Mouse (Mus musculus): ENCODE results near the gene Fam69a.
"Not testable (repeated sequence)": the region's sequence is repeated elsewhere in the genome, so short reads cannot be mapped to it uniquely, and the experiment has no call there.

The Fam69a gene

DNA sequence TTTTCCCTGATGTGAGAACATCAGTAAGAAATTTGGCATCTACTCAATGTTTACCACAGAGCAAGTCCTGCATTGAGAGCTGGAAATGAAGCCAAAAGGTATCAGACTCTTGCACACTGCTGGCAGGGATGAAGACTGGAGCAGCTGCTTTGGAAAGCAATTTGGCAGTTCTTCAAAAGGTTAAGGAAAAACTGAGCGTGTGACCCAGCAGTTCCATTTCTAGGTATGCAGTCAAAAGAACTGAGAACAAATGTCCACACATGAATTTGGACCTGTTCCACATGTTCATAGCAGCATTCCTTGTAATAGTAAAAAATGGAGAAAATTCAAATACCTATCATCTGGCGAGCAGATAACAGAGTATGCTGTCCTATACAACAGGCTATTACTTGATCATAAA is 39.3 kb downstream of the Fam69a start:
- in situ Hi-C loops (cut with MboI), result no loop called here

DNA sequence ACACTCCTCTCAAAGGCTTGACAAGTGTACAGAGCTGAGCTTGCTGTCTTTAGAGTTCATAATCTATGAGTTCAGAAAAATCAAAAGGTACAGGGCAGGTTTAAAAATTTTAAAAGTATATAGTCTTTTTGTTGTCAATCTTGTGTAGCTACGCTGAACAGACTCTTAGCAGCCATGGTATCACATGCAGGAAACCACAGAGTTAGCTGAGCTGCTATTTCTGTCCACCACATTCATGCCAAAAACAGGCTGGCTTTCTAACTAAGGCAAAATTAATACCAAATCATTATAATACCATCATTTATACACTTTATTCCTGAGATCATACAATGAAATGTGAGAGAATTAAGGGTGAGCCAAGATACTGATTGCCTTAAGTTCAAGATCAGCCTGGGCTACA is 40.4 kb downstream of the Fam69a start:
- in situ Hi-C loops (cut with MboI), result no loop called here

DNA sequence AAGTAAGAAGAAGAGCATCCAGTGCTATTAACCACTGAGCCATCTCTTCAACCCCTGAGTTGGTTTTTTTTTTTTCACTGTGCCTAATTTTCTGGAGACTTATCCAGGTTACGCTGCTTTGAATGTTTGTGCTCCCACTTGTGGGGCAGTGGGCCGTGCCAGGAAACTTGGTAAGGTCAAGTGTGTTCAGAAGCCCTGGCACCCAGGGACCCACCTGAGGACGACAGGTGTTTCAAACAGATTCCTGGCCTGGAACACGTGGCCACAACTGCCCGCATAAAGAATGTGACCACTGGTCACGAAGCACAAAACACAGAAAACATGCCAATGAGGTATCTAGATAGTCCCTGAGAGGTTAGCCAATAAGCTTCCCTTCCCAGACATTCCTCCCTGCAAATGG is 43.4 kb downstream of the Fam69a start:
- in situ Hi-C loops (cut with MboI), result no loop called here

DNA sequence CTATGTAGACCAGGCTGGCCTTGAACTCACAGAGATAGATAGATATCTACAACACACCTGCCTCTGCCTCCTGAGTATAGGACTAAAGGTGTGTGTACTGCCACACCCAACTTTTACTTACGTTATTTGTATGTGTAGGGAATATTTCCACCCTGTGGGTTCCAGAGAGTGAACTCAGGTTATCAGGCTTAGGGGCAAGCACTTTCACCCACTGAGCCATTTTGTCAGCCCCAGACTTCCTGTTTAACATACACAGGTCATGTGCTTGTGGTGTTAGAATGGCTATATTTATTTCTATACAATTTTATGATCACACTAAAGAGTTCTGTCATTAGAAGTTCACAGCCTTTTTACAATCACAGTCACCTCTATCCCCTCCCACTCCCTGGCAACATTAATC is 43.9 kb downstream of the Fam69a start:
- in situ Hi-C loops (cut with MboI), result no loop called here

DNA sequence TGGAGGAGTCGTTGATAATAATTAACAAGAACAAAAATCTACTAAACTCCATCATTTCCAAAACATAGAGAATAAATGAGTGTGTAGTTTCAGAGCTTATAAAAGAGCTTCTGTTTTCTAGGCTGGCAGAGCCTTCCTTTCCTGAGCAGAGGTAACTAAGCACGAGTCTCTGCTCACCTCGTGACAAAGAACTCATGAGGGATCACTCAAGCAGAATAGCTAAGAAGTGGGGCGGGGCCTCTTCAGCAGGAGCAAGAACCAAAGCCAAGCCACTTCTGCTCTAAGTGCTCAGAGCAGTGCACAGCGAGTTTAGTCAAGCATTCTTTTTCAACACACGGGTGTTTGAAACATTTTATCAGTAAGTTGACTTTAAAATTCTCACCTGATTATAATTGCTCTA is 45.7 kb downstream of the Fam69a start:
- in situ Hi-C loops (cut with MboI), result no loop called here

DNA sequence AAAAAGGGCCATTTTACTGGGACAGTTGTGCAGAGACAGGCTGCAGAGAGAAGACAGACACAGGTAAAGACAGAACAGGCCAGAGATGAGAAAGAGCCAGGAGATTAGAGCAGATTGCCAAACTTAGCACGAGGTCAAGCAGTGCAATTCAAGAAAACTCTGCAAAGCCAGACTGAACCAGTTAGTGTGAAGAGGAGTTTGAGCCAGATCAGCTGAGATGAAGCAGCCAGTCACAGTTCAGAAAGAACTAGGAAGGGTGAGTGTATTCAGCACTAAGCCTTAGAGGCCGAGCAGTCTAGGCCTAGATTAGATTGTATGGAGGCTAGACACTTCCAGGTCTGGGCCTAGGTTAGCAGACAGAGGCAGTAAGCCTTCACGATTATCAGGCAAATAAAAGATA is 47.2 kb downstream of the Fam69a start:
- in situ Hi-C loops (cut with MboI), result no loop called here

DNA sequence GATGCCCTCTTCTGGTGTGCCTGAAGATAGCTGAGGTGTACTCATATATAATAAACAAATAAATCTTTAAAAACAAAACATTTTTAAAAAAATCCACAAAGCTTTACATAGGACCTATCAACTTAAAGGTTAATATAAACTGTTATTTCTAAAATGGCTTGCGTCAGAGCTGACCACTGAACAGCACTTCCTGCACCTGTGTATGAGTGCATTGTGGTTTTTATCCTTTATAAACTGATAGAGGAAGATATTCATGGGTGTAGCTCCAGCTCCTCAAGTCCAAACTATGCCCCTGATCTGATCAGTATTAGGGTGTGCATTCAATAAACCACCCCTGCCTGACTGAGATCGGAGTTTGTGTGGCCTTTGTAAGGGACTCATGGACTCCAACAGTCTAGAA is 48.0 kb downstream of the Fam69a start:
- in situ Hi-C loops (cut with MboI), result no loop called here

DNA sequence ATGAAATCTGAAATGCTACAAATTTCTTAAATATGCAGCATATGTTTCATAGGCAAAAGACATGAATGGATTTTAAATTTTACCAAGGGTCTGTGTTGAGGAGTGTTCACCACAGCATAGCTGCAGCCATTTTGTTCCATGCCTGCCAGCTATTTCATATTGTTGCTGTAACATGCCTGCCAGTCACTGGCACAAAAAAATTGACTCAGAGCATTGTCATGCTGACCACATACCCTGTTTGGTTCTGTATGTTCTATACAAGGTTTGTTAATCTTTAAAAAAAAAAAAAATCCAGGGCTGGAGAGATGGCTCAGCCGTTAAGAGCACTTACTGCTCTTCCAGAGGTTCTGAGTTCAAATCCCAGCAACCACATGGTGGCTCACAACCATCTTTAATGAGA is 48.4 kb downstream of the Fam69a start:
- in situ Hi-C loops (cut with MboI), result not testable (repeated sequence)

DNA sequence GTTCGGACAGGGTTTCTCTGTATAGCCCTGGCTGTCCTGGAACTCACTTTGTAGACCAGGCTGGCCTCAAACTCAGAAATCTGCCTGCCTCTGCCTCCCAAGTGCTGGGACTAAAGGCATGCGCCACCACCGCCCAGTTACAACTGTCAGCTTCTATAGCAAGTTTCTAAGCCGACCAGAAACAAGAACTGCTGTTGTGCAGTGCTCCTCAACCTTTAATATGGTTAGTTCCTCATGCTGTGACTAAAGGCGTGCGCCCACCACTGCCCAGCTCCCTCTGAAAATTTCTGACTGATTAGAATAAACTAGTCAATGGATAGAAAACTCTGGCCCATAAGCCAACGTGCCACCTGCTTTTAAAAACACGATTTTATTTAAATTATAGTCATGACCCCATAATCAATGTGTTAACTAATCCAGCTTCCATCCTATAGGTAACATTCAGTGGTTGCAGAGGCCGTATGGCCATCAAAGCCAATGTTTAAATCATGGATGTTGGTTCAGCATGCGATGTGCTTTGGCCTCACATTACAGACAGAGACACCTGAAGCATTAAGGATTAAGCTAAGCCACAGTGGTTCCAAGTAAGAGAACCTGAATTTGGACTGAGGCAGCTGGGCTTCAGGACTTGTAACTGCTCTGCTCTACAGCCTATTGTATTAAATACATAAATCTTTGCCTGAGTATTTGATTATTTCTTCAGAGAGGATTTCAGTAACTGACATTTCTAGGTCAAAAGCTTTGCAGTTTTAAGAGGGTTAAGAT is 50.1 kb downstream of the Fam69a start:
- in situ Hi-C loops (cut with MboI), result no loop called here

DNA sequence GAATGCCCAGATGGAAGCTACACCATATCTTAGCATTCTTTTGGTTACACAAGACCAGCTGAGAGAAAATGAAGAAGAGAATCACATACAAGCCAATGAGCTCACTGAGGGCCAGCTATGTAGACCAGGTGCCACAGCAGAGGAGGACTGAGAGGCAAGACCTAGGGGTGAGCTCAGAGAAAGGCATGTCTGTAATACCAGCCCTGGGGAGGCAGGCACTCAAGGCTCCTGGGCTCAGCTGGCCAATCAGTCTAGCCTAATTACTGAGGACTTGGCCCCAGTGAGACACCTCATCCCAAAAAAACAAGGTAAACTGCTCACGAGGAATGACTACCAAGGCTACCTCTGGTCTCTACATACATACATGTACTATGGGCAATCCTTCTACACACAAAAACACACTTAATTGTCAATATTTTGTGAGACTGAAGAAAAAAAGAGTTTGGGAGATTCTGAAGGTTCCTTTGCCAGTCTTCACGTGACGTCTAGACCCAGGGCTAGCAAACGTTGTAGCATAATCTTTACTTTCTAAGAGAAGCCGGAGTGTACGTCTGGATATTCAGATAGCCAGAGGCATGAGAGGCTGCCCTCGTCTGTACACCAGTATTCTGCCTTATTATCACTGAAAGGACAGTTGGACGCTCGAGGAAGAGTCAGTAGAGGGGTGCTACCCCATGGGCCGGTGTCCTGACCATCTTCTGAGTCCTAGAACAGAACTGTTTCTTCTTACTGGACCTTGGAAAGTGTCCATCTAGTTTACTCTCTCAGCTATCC is 51.9 kb downstream of the Fam69a start:
- in situ Hi-C loops (cut with MboI), result no loop called here

DNA sequence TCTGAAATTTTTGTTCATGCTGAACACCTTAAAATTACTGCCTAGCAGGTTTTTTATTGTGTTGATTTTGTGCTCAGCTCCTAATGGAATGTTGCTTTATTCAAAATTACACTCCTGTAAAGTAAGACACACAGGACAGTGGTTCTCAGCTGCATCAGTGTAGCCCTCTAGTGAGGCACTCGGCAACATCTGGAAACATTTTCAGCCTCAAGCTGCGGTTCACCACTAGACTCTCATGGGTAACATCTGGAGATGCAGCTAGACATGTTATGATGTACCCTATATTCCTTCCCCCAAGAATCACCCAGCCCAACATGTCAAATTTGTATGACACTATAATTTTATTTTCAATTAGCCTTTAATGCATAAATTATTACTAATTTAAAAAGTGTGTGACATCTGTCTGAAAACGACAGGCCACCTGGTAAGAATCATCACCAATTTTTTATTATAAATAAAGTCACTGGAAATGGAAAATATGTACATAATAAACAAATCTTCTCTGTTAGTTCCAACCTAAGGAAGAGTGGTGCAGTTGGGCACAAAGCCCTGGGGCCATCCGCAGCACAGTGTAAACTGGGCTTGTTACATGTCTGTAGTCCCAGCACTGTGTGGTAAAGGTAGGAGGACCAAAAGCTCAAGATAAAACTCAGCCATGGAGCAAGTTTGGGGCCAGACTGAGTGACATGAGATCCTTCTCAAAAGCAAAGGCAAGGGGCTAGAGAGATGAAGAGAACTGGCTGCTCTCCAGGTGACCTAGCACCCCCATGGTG is 53.5 kb downstream of the Fam69a start:
- in situ Hi-C loops (cut with MboI), result no loop called here

DNA sequence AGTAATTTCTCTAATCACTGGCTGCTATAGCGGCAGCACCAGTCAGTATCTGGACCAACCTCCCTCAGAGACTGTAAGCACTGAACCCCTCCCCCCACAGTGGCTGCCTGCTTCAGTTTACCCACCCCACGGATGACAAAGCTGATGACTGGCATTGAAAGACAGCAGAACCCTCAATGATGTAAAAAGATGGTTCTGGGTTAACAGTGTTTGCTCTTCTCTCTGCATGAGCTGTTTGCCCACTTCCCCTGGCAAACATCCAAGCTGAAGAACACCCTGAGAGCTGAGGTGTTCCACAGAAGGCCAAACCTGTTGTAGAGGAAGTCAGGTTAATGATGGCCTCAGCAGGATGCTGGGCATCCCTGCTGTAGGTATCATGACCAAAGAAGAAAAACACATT is 54.3 kb downstream of the Fam69a start:
- in situ Hi-C loops (cut with MboI), result no loop called here

DNA sequence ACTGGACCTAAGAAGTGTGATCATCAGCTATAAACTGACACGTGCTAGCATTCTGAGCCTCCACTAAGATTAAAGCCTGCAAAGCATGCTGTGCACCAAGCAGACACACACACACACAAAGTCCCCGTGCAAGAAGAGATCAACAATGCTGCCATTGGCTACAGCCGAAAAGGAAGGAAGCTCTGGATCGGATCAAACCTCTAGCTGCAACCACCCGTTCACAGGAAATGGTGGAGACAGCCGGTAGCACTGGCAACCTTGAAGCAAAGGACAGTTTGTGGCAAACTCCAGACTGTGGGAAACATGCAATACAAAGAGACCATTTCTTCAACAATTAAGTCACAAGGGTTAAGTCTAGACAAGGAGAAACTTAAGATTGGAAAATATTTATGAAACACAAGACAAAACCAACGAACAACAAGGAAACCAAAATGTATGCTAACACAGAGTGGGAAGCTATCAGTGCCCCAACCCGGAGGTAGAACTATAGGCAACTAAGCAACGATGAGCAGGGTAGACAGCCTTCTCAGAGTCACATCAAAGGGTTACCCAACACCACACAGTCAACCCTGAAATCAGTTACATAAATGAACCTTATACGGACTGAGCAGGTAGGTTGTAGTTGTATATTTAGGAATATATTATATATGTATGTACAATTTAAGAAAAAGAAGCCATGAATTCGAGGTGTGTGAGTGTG is 60.2 kb downstream of the Fam69a start:
- in situ Hi-C loops (cut with MboI), result no loop called here

DNA sequence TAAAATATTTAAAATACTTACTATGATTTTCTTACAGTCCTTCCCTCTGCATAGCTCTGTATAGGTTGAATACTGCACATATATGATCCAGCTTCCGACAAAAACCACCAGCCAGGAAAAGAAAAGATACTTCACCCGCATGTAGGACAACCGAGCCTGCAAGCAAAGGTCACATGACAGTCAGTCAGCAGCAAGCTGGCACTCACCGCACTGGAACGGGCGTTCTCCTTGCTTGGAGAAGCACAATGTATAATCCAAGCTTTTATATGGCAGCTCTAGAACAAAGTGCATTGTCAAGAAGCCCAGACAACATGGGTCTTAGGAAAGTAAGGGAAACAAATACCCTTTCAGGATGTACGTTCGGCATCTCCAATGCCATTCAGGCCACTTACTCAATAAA is 62.3 kb downstream of the Fam69a start:
- in situ Hi-C loops (cut with MboI), result loop anchor here (5.0 kb wide), 1 partner anchor 63 kb away; the partner anchor contains the start of gene Fam69a

DNA sequence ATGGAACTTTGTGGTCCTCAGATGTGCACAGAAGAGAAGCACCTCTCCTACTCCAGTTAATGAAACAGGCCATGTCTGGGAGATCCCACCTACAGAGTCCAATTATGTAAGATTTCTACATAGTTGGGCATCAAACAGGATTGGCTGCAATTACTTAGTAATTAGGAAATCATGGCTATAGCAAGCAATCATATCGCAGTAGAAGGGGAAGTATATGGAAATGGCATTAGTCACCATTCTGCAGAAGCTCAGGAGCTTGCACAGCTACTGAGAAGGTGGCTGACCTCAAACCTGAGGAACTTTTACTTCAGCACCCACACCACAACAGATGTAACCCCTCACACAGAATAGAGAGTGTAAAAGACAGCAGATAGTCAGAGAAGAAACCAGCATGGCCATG is 64.0 kb downstream of the Fam69a start:
- in situ Hi-C loops (cut with MboI), result loop anchor here (5.0 kb wide), 1 partner anchor 64 kb away; the partner anchor contains the start of gene Fam69a

DNA sequence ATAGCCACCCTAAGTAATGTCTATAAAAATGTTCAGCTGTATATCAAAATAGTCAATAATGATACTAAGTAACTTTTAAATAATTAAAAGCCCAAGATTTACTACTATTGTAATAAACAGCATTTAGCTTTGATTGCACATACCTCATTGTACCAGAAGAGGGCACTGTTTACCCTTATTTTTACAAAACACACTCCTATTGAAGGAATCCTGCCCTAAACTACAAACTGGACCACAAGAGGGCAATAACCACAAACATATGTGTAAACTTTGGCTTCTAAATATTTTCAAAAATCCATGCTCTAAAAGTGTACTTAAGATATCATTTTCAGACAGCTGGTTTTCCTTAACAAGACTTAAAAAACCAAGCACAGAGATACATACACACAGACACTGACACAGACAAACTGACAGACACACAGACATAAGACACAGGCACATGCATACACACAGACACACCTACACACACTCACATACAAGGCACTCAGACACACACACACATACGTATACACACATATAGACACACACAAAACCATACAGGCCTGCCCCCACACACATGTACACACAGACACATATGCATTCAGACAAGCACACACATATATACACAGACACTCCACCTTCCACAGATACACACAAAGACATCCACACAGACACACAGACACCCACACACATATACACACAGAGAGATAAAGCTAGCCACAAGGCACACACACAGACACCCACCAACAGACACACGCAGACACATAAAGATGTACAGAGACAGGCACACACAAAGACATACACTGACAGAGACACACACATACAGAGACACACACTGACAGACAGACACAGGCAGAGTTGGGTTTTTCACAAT is 65.3 kb downstream of the Fam69a start:
- in situ Hi-C loops (cut with MboI), result loop anchor here (5.0 kb wide), 1 partner anchor 66 kb away; the partner anchor contains the start of gene Fam69a

DNA sequence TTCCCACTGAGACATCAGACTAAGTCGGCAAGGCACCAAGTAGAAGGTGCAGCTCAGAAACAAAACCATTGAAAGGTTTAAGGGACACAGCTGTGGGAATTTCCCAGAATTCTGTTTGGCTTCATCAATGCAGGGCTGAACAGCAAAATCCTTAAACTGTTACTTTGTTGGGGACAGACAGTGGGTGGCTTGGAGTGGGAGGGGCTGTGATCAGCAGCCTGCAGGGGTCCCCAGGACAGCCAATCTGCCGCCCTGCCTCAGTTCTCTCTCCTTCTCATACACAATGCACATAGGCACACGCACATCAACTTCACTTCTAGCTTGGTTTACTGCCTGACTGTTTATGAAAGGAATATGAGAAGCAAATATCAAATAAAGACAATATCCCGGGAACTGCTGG is 71.6 kb downstream of the Fam69a start:
- in situ Hi-C loops (cut with MboI), result no loop called here

DNA sequence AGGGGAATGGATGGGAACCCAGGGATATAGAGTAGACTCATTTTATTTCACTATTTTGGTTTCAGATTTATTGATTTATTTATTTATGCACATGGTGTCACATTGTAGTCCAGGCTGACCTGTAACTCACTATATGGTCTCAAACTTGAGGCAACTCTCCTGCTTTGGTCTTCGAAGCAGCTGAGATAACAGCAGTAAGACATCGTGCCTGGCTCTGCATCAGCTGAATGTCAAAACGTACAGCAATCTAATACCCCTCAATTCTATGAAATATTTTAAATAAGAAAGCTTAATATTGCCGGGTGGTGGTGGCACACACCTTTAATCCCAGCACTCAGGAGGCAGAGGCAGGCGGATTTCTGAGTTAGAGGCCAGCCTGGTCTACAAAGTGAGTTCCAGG is 75.9 kb downstream of the Fam69a start:
- in situ Hi-C loops (cut with MboI), result no loop called here

DNA sequence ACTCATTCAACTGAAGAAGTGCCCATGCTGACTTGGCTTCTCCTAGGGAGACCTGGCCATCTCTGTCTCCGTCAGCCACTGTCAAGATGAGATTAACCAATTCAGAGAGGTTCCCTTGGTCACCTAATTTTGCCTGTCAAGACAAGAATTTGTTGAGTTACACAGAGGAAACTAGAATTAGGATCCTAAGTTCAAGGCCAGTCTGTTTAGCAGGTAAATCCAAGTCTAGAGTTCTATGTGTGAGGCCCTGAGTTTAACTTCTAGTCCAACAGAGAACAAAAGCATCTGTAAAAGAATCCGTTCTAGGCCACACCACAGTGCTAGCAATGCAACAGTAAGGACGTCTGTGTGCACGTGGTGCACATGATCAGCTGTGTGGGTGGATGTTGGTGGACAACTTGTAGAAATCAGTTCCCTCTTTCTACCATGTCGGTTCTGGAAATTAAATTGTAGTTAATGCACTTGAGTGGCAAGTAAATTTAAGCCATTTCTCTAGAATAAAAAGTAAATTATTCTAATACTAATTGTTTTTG is 76.7 kb downstream of the Fam69a start:
- in situ Hi-C loops (cut with MboI), result no loop called here

DNA sequence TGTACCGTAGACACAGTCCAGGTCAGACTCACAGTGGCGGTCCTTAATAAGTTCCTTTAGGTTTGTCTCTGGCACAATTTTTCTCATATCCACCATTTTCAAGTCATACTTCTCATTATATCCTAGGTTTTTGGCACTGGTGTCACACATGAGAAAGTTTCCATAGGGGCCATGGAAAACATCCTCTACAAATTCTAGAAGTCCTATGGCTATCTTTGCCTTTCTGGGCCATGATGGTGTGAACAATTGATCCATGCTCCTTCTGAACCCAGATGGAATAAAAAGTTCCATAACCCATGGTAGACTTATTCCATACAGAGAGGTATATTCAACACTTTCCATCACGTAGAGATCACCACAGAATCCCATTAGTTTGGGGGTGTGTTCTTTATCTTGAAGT is 77.2 kb downstream of the Fam69a start:
- in situ Hi-C loops (cut with MboI), result no loop called here

Data from mature B cell (primary cell).